Mouse (Mus musculus): ENCODE results near the gene Gtf3c5. TPM values are rescaled to one million over a fixed set of nuclear protein-coding genes. Genes with fewer than 3 reads are reported as not detected.

Gtf3c5 gene
- polyA plus RNA-seq, 1 experiment from 2014 or later = 28.0 TPM

DNA sequence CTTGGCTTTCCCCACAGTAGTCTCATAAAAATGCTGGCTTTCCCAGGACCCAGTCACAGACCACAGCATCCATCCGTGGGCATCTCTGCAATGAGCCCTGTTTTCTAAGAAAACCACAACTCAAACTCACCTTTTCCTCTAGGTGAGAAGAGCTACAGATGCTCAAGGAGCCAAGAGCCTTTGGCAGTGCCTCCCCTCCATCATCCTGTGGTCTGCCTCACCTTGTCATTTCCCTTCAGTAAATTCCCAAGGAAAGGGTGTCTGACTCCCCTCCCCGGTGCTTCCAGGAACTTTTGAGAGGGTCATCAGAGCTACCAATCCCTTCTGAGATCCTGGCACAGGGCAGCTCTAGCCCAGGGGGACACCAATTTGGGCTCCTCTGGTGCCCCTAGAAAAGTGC is 37.6 kb upstream of the Gtf3c5 start:
- H3K36me3 ChIP-seq (ENCODE audit: control insufficient read depth, insufficient read depth, low read length) = no peaks in the 10 kb centered on the region
- ATAC-seq (ENCODE audit: low read depth) = no peak
- WGBS = 26% methylated on average over 2 of the region's 2 CpGs
- no peak overlapping the region for H3K4me3 ChIP-seq (ENCODE audit: low read depth, low read length)
- H3K9ac ChIP-seq (replicated peaks; ENCODE audit: low read depth, low read length) = no peak overlapping the region
- H3K27me3 ChIP-seq (ENCODE audit: control insufficient read depth, insufficient read depth, low read length) = peaks cover 7% of the 10 kb centered on the region; the same call in 1 of the 2 replicates
- no peak overlapping the region for H3K27ac ChIP-seq (ENCODE audit: low read depth, low read length)
- H3K9me3 ChIP-seq (ENCODE audit: control insufficient read depth, low read length) = no peaks in the 10 kb centered on the region
- no peak overlapping the region for H3K4me2 ChIP-seq (ENCODE audit: low read depth, low read length)
- no peaks in the 10 kb centered on the region for H3K4me1 ChIP-seq (ENCODE audit: control insufficient read depth, insufficient read depth, low read length)

- Histone ChIP-seq H3K36me3 (ENCODE audit: control insufficient read depth, insufficient read depth, low read length) (no peaks in the 10 kb centered on the region), H3K4me1 (ENCODE audit: control insufficient read depth, insufficient read depth, low read length) (no peaks in the 10 kb centered on the region), H3K4me3 (ENCODE audit: low read depth, low read length) (no peak overlapping the region), H3K9me3 (ENCODE audit: control insufficient read depth, low read length) (no peaks in the 10 kb centered on the region), H3K27me3 (ENCODE audit: control insufficient read depth, insufficient read depth, low read length) (peaks cover 7% of the 10 kb centered on the region; the same call in 1 of the 2 replicates), H3K9ac (replicated peaks; ENCODE audit: low read depth, low read length) (no peak overlapping the region), H3K27ac (ENCODE audit: low read depth, low read length) (no peak overlapping the region), H3K4me2 (ENCODE audit: low read depth, low read length) (no peak overlapping the region)
- 66% methylated on average over 10 of the region's 10 CpGs for WGBS
- no peak for ATAC-seq (ENCODE audit: low read depth)
Measured at GRCm38 (mm10) chr2:28620522-28620921, 37.0 kb upstream of the Gtf3c5 start.

DNA sequence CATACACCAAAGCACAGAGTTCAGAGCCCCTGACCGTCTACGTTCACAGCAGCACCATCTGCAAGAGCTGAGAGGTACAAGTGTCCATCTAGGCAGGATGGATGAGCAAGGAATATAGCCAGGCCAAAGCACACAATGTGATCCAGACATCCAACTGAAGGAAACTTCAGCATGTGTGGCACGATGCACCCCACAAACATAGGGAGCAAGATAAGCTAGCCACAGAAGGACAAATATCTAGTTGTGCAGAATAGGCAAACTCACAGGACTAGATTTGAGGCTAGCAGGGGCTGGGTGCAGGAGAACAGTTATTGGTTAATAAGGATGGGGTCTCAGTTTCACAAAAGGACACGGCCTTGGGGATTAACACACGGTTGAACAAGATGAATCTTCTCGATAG is 35.8 kb upstream of the Gtf3c5 start:
- no peaks in the 10 kb centered on the region for H3K4me1 ChIP-seq (ENCODE audit: control insufficient read depth, insufficient read depth, low read length)
- H3K4me2 ChIP-seq (ENCODE audit: low read depth, low read length) = no peak overlapping the region
- no peak overlapping the region for H3K9ac ChIP-seq (replicated peaks; ENCODE audit: low read depth, low read length)
- peaks cover 7% of the 10 kb centered on the region; the same call in 1 of the 2 replicates for H3K27me3 ChIP-seq (ENCODE audit: control insufficient read depth, insufficient read depth, low read length)
- no peaks in the 10 kb centered on the region for H3K36me3 ChIP-seq (ENCODE audit: control insufficient read depth, insufficient read depth, low read length)
- 95% methylated on average over 6 of the region's 6 CpGs for WGBS
- H3K9me3 ChIP-seq (ENCODE audit: control insufficient read depth, low read length) = no peaks in the 10 kb centered on the region
- no peak overlapping the region for H3K4me3 ChIP-seq (ENCODE audit: low read depth, low read length)
- H3K27ac ChIP-seq (ENCODE audit: low read depth, low read length) = no peak overlapping the region
- no peak for ATAC-seq (ENCODE audit: low read depth)

DNA sequence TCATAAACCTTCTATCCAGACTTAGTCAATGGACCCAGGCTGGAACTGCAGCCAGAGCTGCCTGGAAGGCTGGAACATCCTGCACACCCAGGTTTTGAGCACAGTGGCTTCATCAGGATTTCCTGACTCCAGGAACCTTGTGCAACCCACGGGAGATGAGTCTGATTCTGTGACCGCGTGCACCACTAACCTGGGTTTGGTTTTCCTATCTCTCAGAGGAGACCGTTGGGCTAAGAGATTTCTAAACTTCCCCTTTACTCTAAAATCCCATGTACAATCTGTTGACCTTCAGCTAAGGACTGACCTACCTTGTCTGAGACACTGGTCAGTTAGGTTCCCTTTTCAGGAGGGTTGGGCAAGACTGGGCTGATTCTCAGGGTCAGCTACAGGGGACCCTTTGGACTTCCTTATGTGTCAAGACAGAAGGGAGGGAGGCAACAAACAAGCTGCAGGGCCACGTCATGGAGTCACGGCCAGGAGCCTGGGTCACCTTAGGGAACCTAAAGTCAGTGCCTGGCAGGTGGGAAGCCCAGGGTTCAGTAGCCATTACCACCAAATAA is 35.3 kb upstream of the Gtf3c5 start:
- Histone ChIP-seq H3K9me3 (ENCODE audit: control insufficient read depth, low read length) (no peaks in the 10 kb centered on the region), H3K36me3 (ENCODE audit: control insufficient read depth, insufficient read depth, low read length) (no peaks in the 10 kb centered on the region), H3K4me2 (ENCODE audit: low read depth, low read length) (no peak overlapping the region), H3K27me3 (ENCODE audit: control insufficient read depth, insufficient read depth, low read length) (peaks cover 7% of the 10 kb centered on the region; the same call in 1 of the 2 replicates), H3K4me1 (ENCODE audit: control insufficient read depth, insufficient read depth, low read length) (no peaks in the 10 kb centered on the region), H3K27ac (ENCODE audit: low read depth, low read length) (no peak overlapping the region), H3K9ac (replicated peaks; ENCODE audit: low read depth, low read length) (no peak overlapping the region), H3K4me3 (ENCODE audit: low read depth, low read length) (no peak overlapping the region)
- WGBS = 80% methylated on average over 6 of the region's 6 CpGs
- no peak for ATAC-seq (ENCODE audit: low read depth)

- ATAC-seq (ENCODE audit: low read depth) = no peak
- no peak overlapping the region for H3K4me3 ChIP-seq (ENCODE audit: low read depth, low read length)
- H3K9ac ChIP-seq (replicated peaks; ENCODE audit: low read depth, low read length) = no peak overlapping the region
- no peaks in the 10 kb centered on the region for H3K36me3 ChIP-seq (ENCODE audit: control insufficient read depth, insufficient read depth, low read length)
- 88% methylated on average over 8 of the region's 8 CpGs for WGBS
- H3K27ac ChIP-seq (ENCODE audit: low read depth, low read length) = no peak overlapping the region
- H3K27me3 ChIP-seq (ENCODE audit: control insufficient read depth, insufficient read depth, low read length) = peaks cover 7% of the 10 kb centered on the region; the same call in 1 of the 2 replicates
- H3K4me1 ChIP-seq (ENCODE audit: control insufficient read depth, insufficient read depth, low read length) = no peaks in the 10 kb centered on the region
- H3K9me3 ChIP-seq (ENCODE audit: control insufficient read depth, low read length) = no peaks in the 10 kb centered on the region
- no peak overlapping the region for H3K4me2 ChIP-seq (ENCODE audit: low read depth, low read length)
Measured at GRCm38 (mm10) chr2:28617498-28618486, 34.2 kb upstream of the Gtf3c5 start.

- 87% methylated on average over 9 of the region's 9 CpGs for WGBS
- Histone ChIP-seq H3K9ac (replicated peaks; ENCODE audit: low read depth, low read length) (no peak overlapping the region), H3K27me3 (ENCODE audit: control insufficient read depth, insufficient read depth, low read length) (peaks cover 7% of the 10 kb centered on the region; the same call in 1 of the 2 replicates), H3K4me1 (ENCODE audit: control insufficient read depth, insufficient read depth, low read length) (no peaks in the 10 kb centered on the region), H3K4me2 (ENCODE audit: low read depth, low read length) (no peak overlapping the region), H3K36me3 (ENCODE audit: control insufficient read depth, insufficient read depth, low read length) (no peaks in the 10 kb centered on the region), H3K9me3 (ENCODE audit: control insufficient read depth, low read length) (no peaks in the 10 kb centered on the region), H3K4me3 (ENCODE audit: low read depth, low read length) (no peak overlapping the region), H3K27ac (ENCODE audit: low read depth, low read length) (no peak overlapping the region)
- ATAC-seq (ENCODE audit: low read depth) = no peak
Measured at GRCm38 (mm10) chr2:28616874-28617273, 33.3 kb upstream of the Gtf3c5 start.

- ATAC-seq (ENCODE audit: low read depth) = no peak
- H3K4me2 ChIP-seq (ENCODE audit: low read depth, low read length) = no peak overlapping the region
- H3K36me3 ChIP-seq (ENCODE audit: control insufficient read depth, insufficient read depth, low read length) = no peaks in the 10 kb centered on the region
- 37% methylated on average over 5 of the region's 5 CpGs for WGBS
- H3K9me3 ChIP-seq (ENCODE audit: control insufficient read depth, low read length) = no peaks in the 10 kb centered on the region
- no peak overlapping the region for H3K27ac ChIP-seq (ENCODE audit: low read depth, low read length)
- peaks cover 7% of the 10 kb centered on the region; the same call in 1 of the 2 replicates for H3K27me3 ChIP-seq (ENCODE audit: control insufficient read depth, insufficient read depth, low read length)
- no peak overlapping the region for H3K9ac ChIP-seq (replicated peaks; ENCODE audit: low read depth, low read length)
- H3K4me3 ChIP-seq (ENCODE audit: low read depth, low read length) = no peak overlapping the region
- no peaks in the 10 kb centered on the region for H3K4me1 ChIP-seq (ENCODE audit: control insufficient read depth, insufficient read depth, low read length)
Measured at GRCm38 (mm10) chr2:28616358-28616757, 32.8 kb upstream of the Gtf3c5 start.

GRCm38 (mm10) chr2:28613599-28613998 is 30.0 kb upstream of the Gtf3c5 start:
- H3K4me3 ChIP-seq (ENCODE audit: low read depth, low read length) = no peak overlapping the region
- no peak overlapping the region for H3K27ac ChIP-seq (ENCODE audit: low read depth, low read length)
- no peaks in the 10 kb centered on the region for H3K9me3 ChIP-seq (ENCODE audit: control insufficient read depth, low read length)
- H3K4me2 ChIP-seq (ENCODE audit: low read depth, low read length) = no peak overlapping the region
- no peak overlapping the region for H3K9ac ChIP-seq (replicated peaks; ENCODE audit: low read depth, low read length)
- no peaks in the 10 kb centered on the region for H3K4me1 ChIP-seq (ENCODE audit: control insufficient read depth, insufficient read depth, low read length)
- no peaks in the 10 kb centered on the region for H3K36me3 ChIP-seq (ENCODE audit: control insufficient read depth, insufficient read depth, low read length)
- no peak for ATAC-seq (ENCODE audit: low read depth)
- WGBS = 89% methylated on average over 10 of the region's 10 CpGs
- no peaks in the 10 kb centered on the region for H3K27me3 ChIP-seq (ENCODE audit: control insufficient read depth, insufficient read depth, low read length)

DNA sequence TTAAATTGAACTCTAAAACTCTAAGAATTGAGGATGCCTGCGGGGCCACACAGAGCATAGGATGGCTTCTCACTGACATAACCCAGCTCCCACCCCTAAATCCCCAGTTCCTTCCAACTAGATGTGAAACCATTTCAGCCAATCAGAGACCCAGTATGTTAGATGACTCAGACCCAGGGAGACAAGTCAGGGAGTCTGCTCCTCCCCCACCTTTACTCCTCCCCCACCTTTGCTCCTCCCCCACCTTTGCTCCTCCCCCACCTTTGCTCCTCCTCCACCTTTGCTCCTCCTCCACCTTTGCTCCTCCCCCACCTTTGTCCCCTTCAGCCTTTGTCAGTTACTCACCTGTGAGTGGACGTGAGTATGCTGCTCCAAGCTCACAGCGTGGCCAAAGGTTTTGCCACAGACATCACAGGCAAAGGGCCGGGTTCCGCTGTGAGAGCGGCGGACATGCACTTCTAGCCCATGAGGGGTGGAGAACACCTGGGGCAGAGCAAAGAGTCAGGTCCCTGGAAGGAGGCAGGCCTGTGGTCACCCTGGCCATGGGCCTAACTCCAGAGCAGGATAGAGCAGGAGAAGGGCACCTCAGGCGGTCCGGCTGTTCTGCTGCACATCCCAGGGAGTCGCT is 29.0 kb upstream of the Gtf3c5 start:
- 69% methylated on average over 10 of the region's 10 CpGs for whole genome bisulfite sequencing

More for the DNA sequence above, 29.0 kb upstream of the Gtf3c5 start:
- Histone ChIP-seq H3K4me3 (ENCODE audit: low read depth, low read length) (no peak overlapping the region), H3K36me3 (ENCODE audit: control insufficient read depth, insufficient read depth, low read length) (no peaks in the 10 kb centered on the region), H3K4me2 (ENCODE audit: low read depth, low read length) (no peak overlapping the region), H3K4me1 (ENCODE audit: control insufficient read depth, insufficient read depth, low read length) (no peaks in the 10 kb centered on the region), H3K27me3 (ENCODE audit: control insufficient read depth, insufficient read depth, low read length) (no peaks in the 10 kb centered on the region), H3K9me3 (ENCODE audit: control insufficient read depth, low read length) (no peaks in the 10 kb centered on the region), H3K9ac (replicated peaks; ENCODE audit: low read depth, low read length) (no peak overlapping the region), H3K27ac (ENCODE audit: low read depth, low read length) (no peak overlapping the region)
- ATAC-seq (ENCODE audit: low read depth) = no peak
